Mouse (Mus musculus) megakaryocyte-erythroid progenitor cell, adult 5-6 weeks (primary cell): ENCODE data around the gene Ly6g5b. TPM values are rescaled to one million over a fixed set of nuclear protein-coding genes. Genes with fewer than 3 reads are reported as not detected.

ENCODE experiments used
- ATAC-seq: replicated peaks from 2 replicates; pipeline ENCODE4 v1.8.0; 2016; ENCODE audit warnings: mild to moderate bottlenecking, inconsistent platforms; ENCODE audit not compliant: severe bottlenecking, poor library complexity, low FRiP score, low TSS enrichment
- total RNA-seq, 2 experiments: library from RNA; stranded (forward) in 1 of 2; stranded (reverse) in 1 of 2; fragments of 200-1000, 215-1000 nt in 1 of 2; fragments of >200 nt in 1 of 2; fragmentation: Nextera tagmentation in 1 of 2; gene quantifications; 2 replicates each; pipeline ENCODE4 v1.2.3; 2014 to 2017

The Ly6g5b gene
- total RNA-seq (2014; fragmentation: Nextera tagmentation) = 0.42 and 1.1 TPM in 2 replicates
- total RNA-seq (2017) = 0.99 TPM in 1 of 2 replicates, not detected in the other

GRCm38 (mm10) chr17:35115046-35116019, at the start of gene Ly6g5b:
TSS of gene Ly6g5b (minus strand) at chr17:35115428.
- peak; percentile 58; the same call in 1 of the 2 replicates for ATAC-seq

GRCm38 (mm10) chr17:35164218-35164567, 49.0 kb upstream of the Ly6g5b start:
- ATAC-seq = no peak

- no peak for ATAC-seq
Measured at GRCm38 (mm10) chr17:35163326-35164081, 48.3 kb upstream of the Ly6g5b start.

GRCm38 (mm10) chr17:35162730-35163129, 47.5 kb upstream of the Ly6g5b start:
- no peak for ATAC-seq

GRCm38 (mm10) chr17:35162121-35162520, 46.9 kb upstream of the Ly6g5b start:
- no peak for ATAC-seq

GRCm38 (mm10) chr17:35161421-35161820, 46.2 kb upstream of the Ly6g5b start:
- no peak for ATAC-seq

GRCm38 (mm10) chr17:35159638-35160037, 44.4 kb upstream of the Ly6g5b start:
- ATAC-seq = no peak

- ATAC-seq = no peak
Measured at GRCm38 (mm10) chr17:35158850-35159593, 43.8 kb upstream of the Ly6g5b start.

- ATAC-seq = no peak
Measured at GRCm38 (mm10) chr17:35157661-35158175, 42.5 kb upstream of the Ly6g5b start.

GRCm38 (mm10) chr17:35157254-35157653, 42.0 kb upstream of the Ly6g5b start:
- no peak for ATAC-seq

GRCm38 (mm10) chr17:35156461-35157200, 41.4 kb upstream of the Ly6g5b start:
- ATAC-seq = no peak

- ATAC-seq = no peak
Measured at GRCm38 (mm10) chr17:35155451-35155850, 40.2 kb upstream of the Ly6g5b start.

GRCm38 (mm10) chr17:35154616-35155015, 39.4 kb upstream of the Ly6g5b start:
- no peak for ATAC-seq

GRCm38 (mm10) chr17:35153931-35154330, 38.7 kb upstream of the Ly6g5b start:
- no peak for ATAC-seq

- no peak for ATAC-seq
Measured at GRCm38 (mm10) chr17:35153077-35153476, 37.8 kb upstream of the Ly6g5b start.

- no peak for ATAC-seq
Measured at GRCm38 (mm10) chr17:35152121-35152520, 36.9 kb upstream of the Ly6g5b start.

GRCm38 (mm10) chr17:35147922-35148639, 32.9 kb upstream of the Ly6g5b start:
- ATAC-seq = no peak

GRCm38 (mm10) chr17:35147348-35147747, 32.1 kb upstream of the Ly6g5b start:
- no peak for ATAC-seq
